Mouse (Mus musculus): ENCODE results near the gene Heyl.

- TF ChIP-seq CTCF (IDR thresholded peaks at IDR 0.05 in 2 of 3, conservative IDR thresholded peaks at IDR 0.05 in 1 of 3; ENCODE audit: control insufficient read depth in 1 of 3, insufficient read depth in 1 of 3, low read depth in 2 of 3, low read length in 3 of 3, poor library complexity in 1 of 3, severe bottlenecking in 1 of 3), result no peak
- no peak for TF ChIP-seq E2F4 (IDR thresholded peaks at IDR 0.05; ENCODE audit: borderline replicate concordance, low read depth, low read length)
- TF ChIP-seq NELFE (IDR thresholded peaks at IDR 0.05; ENCODE audit: low read depth, low read length), result no peak
- TF ChIP-seq MAX (IDR thresholded peaks at IDR 0.05; ENCODE audit: low read length), result no peak
- TF ChIP-seq POLR2A (IDR thresholded peaks at IDR 0.05; ENCODE audit: control insufficient read depth in 1 of 2, insufficient read depth in 1 of 2, low read depth in 1 of 2, low read length in 2 of 2, poor library complexity in 1 of 2), result no peak
- no peak for TF ChIP-seq MAFK (IDR thresholded peaks at IDR 0.05; ENCODE audit: borderline replicate concordance, low read depth, low read length)
- no peak for TF ChIP-seq POLR2AphosphoS2 (IDR thresholded peaks at IDR 0.05; ENCODE audit: low read length)
- no peak for TF ChIP-seq USF2 (IDR thresholded peaks at IDR 0.05; ENCODE audit: borderline replicate concordance in 1 of 2, insufficient read depth in 1 of 2, low read depth in 1 of 2, low read length in 2 of 2)
- no peak for TF ChIP-seq HCFC1 (IDR thresholded peaks at IDR 0.05; ENCODE audit: low read depth, low read length)
- no peak for TF ChIP-seq TAL1 (IDR thresholded peaks at IDR 0.05; ENCODE audit: low read length)
- no peak for TF ChIP-seq USF1 (IDR thresholded peaks at IDR 0.05; ENCODE audit: low read depth, low read length)
Measured at GRCm38 (mm10) chr4:123248971-123249567, 15.7 kb downstream of the Heyl start.

Data from MEL (cell line).